Mouse (Mus musculus): ENCODE results near the gene D11Wsu47e. TPM values are rescaled to one million over a fixed set of nuclear protein-coding genes. Genes with fewer than 3 reads are reported as not detected.

The D11Wsu47e gene
- total and polyA plus RNA-seq, 3 experiments = 4.7 to 6.4 (median 5.8) TPM

GRCm38 (mm10) chr11:113708629-113709213 lies 24.5 kb downstream of the D11Wsu47e start:
- TF ChIP-seq CTCF (IDR thresholded peaks at IDR 0.05) = no peak
- TF ChIP-seq POLR2A (IDR thresholded peaks at IDR 0.05; ENCODE audit: insufficient read depth, low read depth, low read length) = no peak
- no peak for TF ChIP-seq EP300 (IDR thresholded peaks at IDR 0.05; ENCODE audit: insufficient read depth, low read depth, low read length)
- DNase-seq = no peak
- Histone ChIP-seq H3K4me1 (ENCODE audit: control insufficient read depth, insufficient read depth, low read length) (peaks cover 10% of the 10 kb centered on the region), H3K9ac (ENCODE audit: low read depth, low read length) (no peak overlapping the region), H3K79me2 (replicated peaks; ENCODE audit: control insufficient read depth, insufficient read depth, low read length) (no peaks in the 10 kb centered on the region), H3K27me3 (ENCODE audit: control insufficient read depth, insufficient read depth, low read length) (no peaks in the 10 kb centered on the region), H3K36me3 (ENCODE audit: control insufficient read depth, insufficient read depth, low read length) (no peaks in the 10 kb centered on the region), H3K4me3 (no peak overlapping the region), H3K27ac (no peak overlapping the region)
- WGBS = 85% methylated on average over 19 of the region's 19 CpGs
- intact Hi-C loops (cut with DNase I) = no loop called here

- H3K4me1 ChIP-seq (ENCODE audit: control insufficient read depth, insufficient read depth, low read length) = peaks cover 8% of the 10 kb centered on the region
- 57% methylated on average over 15 of the region's 15 CpGs for WGBS
- H3K27ac ChIP-seq = no peak overlapping the region
- intact Hi-C loops (cut with DNase I) = no loop called here
- DNase-seq = no peak
- H3K36me3 ChIP-seq (ENCODE audit: control insufficient read depth, insufficient read depth, low read length) = no peaks in the 10 kb centered on the region
- H3K79me2 ChIP-seq (replicated peaks; ENCODE audit: control insufficient read depth, insufficient read depth, low read length) = no peaks in the 10 kb centered on the region
- H3K9ac ChIP-seq (ENCODE audit: low read depth, low read length) = no peak overlapping the region
- no peaks in the 10 kb centered on the region for H3K27me3 ChIP-seq (ENCODE audit: control insufficient read depth, insufficient read depth, low read length)
- H3K4me3 ChIP-seq = no peak overlapping the region
- TF ChIP-seq CTCF (IDR thresholded peaks at IDR 0.05) (no peak), EP300 (IDR thresholded peaks at IDR 0.05; ENCODE audit: insufficient read depth, low read depth, low read length) (no peak), POLR2A (IDR thresholded peaks at IDR 0.05; ENCODE audit: insufficient read depth, low read depth, low read length) (no peak)
Measured at GRCm38 (mm10) chr11:113709272-113709671, 25.1 kb downstream of the D11Wsu47e start.

DNA sequence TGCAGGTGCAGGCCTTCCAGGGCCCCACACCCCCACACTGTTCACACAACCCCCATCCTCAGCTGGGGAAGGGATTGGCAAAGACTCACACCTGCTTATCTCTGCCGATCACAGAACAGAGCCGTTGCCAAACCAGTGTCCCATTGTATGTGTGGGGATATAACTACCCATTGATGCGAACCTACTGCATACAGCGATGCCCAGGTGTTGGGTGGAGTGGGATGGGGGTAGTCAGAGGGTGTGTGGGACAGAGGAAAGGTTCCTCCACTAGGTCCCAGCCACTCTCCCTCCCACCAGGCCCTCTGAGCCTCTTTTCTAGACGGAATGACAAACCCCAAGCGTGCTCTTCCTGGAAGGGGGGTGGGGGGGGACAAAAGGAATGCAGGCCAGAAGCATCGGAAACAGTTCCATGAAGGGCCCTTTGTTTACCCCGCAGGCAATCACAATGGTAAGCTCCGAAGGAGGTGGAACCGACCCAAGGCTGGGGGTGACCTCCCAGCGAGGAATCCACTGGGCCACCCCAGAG lies 25.6 kb downstream of the D11Wsu47e start, which contains the start of gene Cpsf4l:
Gene Cpsf4l, minus strand, starts transcription at position 287 of the 526 bp plus-strand sequence.
- H3K27me3 ChIP-seq (ENCODE audit: control insufficient read depth, insufficient read depth, low read length) = no peaks in the 10 kb centered on the region
- H3K4me1 ChIP-seq (ENCODE audit: control insufficient read depth, insufficient read depth, low read length) = peaks cover 8% of the 10 kb centered on the region
- H3K27ac ChIP-seq = peak within 1 kb of the TSS; percentile 58
- no peaks in the 10 kb centered on the region for H3K79me2 ChIP-seq (replicated peaks; ENCODE audit: control insufficient read depth, insufficient read depth, low read length)
- no peak for DNase-seq
- TF ChIP-seq POLR2A (IDR thresholded peaks at IDR 0.05; ENCODE audit: insufficient read depth, low read depth, low read length) = no peak
- TF ChIP-seq CTCF (IDR thresholded peaks at IDR 0.05) = no peak
- TF ChIP-seq EP300 (IDR thresholded peaks at IDR 0.05; ENCODE audit: insufficient read depth, low read depth, low read length) = no peak
- 24% methylated on average over 11 of the region's 11 CpGs for WGBS
- peak within 1 kb of the TSS; percentile 24; the same call in 1 of the 2 replicates for H3K9ac ChIP-seq (ENCODE audit: low read depth, low read length)
- no peak within 1 kb of the TSS for H3K4me3 ChIP-seq
- intact Hi-C loops (cut with DNase I) = loop anchor here (2.0 kb wide), 1 partner anchor 41 kb away; the partner anchor contains the start of gene Cdc42ep4
- no peaks in the 10 kb centered on the region for H3K36me3 ChIP-seq (ENCODE audit: control insufficient read depth, insufficient read depth, low read length)

DNA sequence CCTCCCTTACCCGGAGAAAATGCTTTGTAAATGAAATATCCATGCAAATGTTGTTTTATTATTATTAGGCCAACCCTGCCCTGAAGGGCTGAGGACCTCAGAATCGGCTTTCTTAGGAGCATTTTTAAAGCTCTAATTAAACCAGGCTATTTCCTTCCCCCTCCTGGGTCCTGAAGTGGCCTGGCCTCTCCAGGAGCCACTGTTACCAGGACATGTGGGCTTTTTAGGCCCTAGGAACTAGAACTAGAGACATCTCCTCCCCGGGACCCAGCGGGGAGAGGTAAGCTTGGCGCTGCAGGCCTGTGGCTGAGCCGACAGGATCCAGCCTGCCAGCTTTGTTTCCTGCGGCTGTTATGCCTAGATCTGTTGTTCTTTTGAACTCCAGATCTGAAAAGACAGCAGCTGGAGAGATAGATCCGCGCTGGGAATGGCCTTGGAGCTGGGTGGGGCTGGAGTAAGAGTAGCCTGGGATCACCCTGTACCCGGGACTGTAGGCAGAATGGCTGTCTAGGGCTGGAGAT lies 26.1 kb downstream of the D11Wsu47e start:
- Histone ChIP-seq H3K4me1 (ENCODE audit: control insufficient read depth, insufficient read depth, low read length) (peaks cover 8% of the 10 kb centered on the region), H3K36me3 (ENCODE audit: control insufficient read depth, insufficient read depth, low read length) (no peaks in the 10 kb centered on the region), H3K79me2 (replicated peaks; ENCODE audit: control insufficient read depth, insufficient read depth, low read length) (no peaks in the 10 kb centered on the region), H3K4me3 (no peak overlapping the region), H3K27ac (peak overlapping the region; percentile 58), H3K9ac (ENCODE audit: low read depth, low read length) (peak overlapping the region; percentile 24; the same call in 1 of the 2 replicates), H3K27me3 (ENCODE audit: control insufficient read depth, insufficient read depth, low read length) (no peaks in the 10 kb centered on the region)
- TF ChIP-seq EP300 (IDR thresholded peaks at IDR 0.05; ENCODE audit: insufficient read depth, low read depth, low read length) (no peak), CTCF (IDR thresholded peaks at IDR 0.05) (no peak), POLR2A (IDR thresholded peaks at IDR 0.05; ENCODE audit: insufficient read depth, low read depth, low read length) (no peak)
- intact Hi-C loops (cut with DNase I) = loop anchor here (2.0 kb wide), 1 partner anchor 40 kb away; the partner anchor contains the start of gene Cdc42ep4
- WGBS = 23% methylated on average over 10 of the region's 10 CpGs
- no peak for DNase-seq

DNA sequence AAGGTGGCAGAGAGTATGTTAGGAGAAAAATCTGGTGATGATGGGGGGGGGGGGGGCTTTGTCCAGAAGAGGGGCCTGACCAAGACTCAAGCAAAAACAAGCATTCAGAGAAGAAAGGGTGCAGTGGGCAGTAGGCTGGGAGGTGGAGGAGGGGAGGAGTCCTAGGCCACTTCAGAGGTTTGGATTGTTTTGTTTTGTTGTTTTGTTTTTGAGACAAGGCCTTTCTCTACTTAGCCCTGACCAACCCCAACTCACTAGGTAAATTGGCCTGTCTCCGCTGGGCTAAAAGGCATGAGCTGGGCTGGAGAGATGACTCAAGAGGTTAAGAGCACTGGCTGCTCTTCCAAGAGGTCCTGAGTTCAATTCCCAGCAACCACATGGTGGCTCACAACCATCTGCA lies 26.8 kb downstream of the D11Wsu47e start:
- Histone ChIP-seq H3K36me3 (ENCODE audit: control insufficient read depth, insufficient read depth, low read length) (no peaks in the 10 kb centered on the region), H3K4me1 (ENCODE audit: control insufficient read depth, insufficient read depth, low read length) (peaks cover 8% of the 10 kb centered on the region), H3K79me2 (replicated peaks; ENCODE audit: control insufficient read depth, insufficient read depth, low read length) (no peaks in the 10 kb centered on the region), H3K27ac (no peak overlapping the region), H3K4me3 (no peak overlapping the region), H3K27me3 (ENCODE audit: control insufficient read depth, insufficient read depth, low read length) (no peaks in the 10 kb centered on the region), H3K9ac (ENCODE audit: low read depth, low read length) (no peak overlapping the region)
- no peak for DNase-seq
- intact Hi-C loops (cut with DNase I) = loop anchor here (2.0 kb wide), 1 partner anchor 40 kb away; the partner anchor contains the start of gene Cdc42ep4
- TF ChIP-seq EP300 (IDR thresholded peaks at IDR 0.05; ENCODE audit: insufficient read depth, low read depth, low read length) (no peak), CTCF (IDR thresholded peaks at IDR 0.05) (no peak), POLR2A (IDR thresholded peaks at IDR 0.05; ENCODE audit: insufficient read depth, low read depth, low read length) (no peak)
- 92% methylated on average over 1 of the region's 1 CpGs for WGBS

Data from heart, adult 2 months (tissue).